Mouse (Mus musculus): ENCODE data around the gene Plcb3. TPM values are rescaled to one million over a fixed set of nuclear protein-coding genes. Genes with fewer than 3 reads are reported as not detected.

Gene Plcb3
- polyA plus RNA-seq, 1 experiment from 2014 or later = 47.4 TPM

- peak within 1 kb of the TSS; percentile 91 for H3K27ac ChIP-seq
- peak within 1 kb of the TSS; percentile 88 for H3K9ac ChIP-seq
- H3K4me2 ChIP-seq (replicated peaks) = peak within 1 kb of the TSS; percentile 86
- H3K4me3 ChIP-seq = peak within 1 kb of the TSS; percentile 91
- under 1% methylated on average over 75 of the region's 85 CpGs for WGBS
- H3K9me3 ChIP-seq = no peaks in the 10 kb centered on the region
- H3K4me1 ChIP-seq = peaks cover 21% of the 10 kb centered on the region
- peaks cover 29% of the 10 kb centered on the region for H3K36me3 ChIP-seq
- H3K27me3 ChIP-seq = no peaks in the 10 kb centered on the region
- peak; percentile 36 for ATAC-seq (ENCODE audit: insufficient number of reproducible peaks, insufficient read depth, low FRiP score, low TSS enrichment)
Observed at GRCm38 (mm10) chr19:6987061-6987903, 11.0 kb upstream of the Plcb3 start, which contains the start of gene Vegfb. Vegfb (minus strand) TSS chr19:6987651.

GRCm38 (mm10) chr19:6985951-6986708, 9.9 kb upstream of the Plcb3 start:
- Histone ChIP-seq H3K9ac (peak overlapping the region; percentile 88; the same call in 1 of the 2 replicates), H3K36me3 (peaks cover 29% of the 10 kb centered on the region), H3K4me3 (peak overlapping the region; percentile 91), H3K27ac (no peak overlapping the region), H3K9me3 (no peaks in the 10 kb centered on the region), H3K27me3 (no peaks in the 10 kb centered on the region), H3K4me2 (replicated peaks) (peak overlapping the region; percentile 86), H3K4me1 (peaks cover 19% of the 10 kb centered on the region)
- 80% methylated on average over 10 of the region's 10 CpGs for WGBS
- ATAC-seq (ENCODE audit: insufficient number of reproducible peaks, insufficient read depth, low FRiP score, low TSS enrichment) = no peak

GRCm38 (mm10) chr19:6985300-6985699, 9.0 kb upstream of the Plcb3 start:
- 80% methylated on average over 19 of the region's 19 CpGs for WGBS
- no peak for ATAC-seq (ENCODE audit: insufficient number of reproducible peaks, insufficient read depth, low FRiP score, low TSS enrichment)
- peaks cover 29% of the 10 kb centered on the region for H3K36me3 ChIP-seq
- H3K4me3 ChIP-seq = no peak overlapping the region
- H3K9ac ChIP-seq = 0 out of 2 replicates have a peak overlapping the region, but pooled peaks have one; percentile 2
- H3K27ac ChIP-seq = no peak overlapping the region
- peaks cover 22% of the 10 kb centered on the region for H3K4me1 ChIP-seq
- no peaks in the 10 kb centered on the region for H3K9me3 ChIP-seq
- no peak overlapping the region for H3K4me2 ChIP-seq (replicated peaks)
- H3K27me3 ChIP-seq = no peaks in the 10 kb centered on the region

GRCm38 (mm10) chr19:6983621-6984020, 7.4 kb upstream of the Plcb3 start:
- ATAC-seq (ENCODE audit: insufficient number of reproducible peaks, insufficient read depth, low FRiP score, low TSS enrichment) = no peak
- Histone ChIP-seq H3K4me3 (no peak overlapping the region), H3K9me3 (no peaks in the 10 kb centered on the region), H3K36me3 (peaks cover 30% of the 10 kb centered on the region), H3K4me2 (replicated peaks) (no peak overlapping the region), H3K9ac (no peak overlapping the region), H3K4me1 (peaks cover 30% of the 10 kb centered on the region), H3K27ac (no peak overlapping the region), H3K27me3 (no peaks in the 10 kb centered on the region)
- 90% methylated on average over 5 of the region's 5 CpGs for WGBS

- no peaks in the 10 kb centered on the region for H3K9me3 ChIP-seq
- peak overlapping the region; percentile 75; the same call in 1 of the 2 replicates for H3K9ac ChIP-seq
- peak overlapping the region; percentile 64; the same call in 1 of the 2 replicates for H3K4me2 ChIP-seq (replicated peaks)
- H3K4me3 ChIP-seq = no peak overlapping the region; the same call in 1 of the 2 replicates
- H3K27ac ChIP-seq = no peak overlapping the region
- 91% methylated on average over 4 of the region's 4 CpGs for WGBS
- H3K4me1 ChIP-seq = peaks cover 40% of the 10 kb centered on the region
- H3K36me3 ChIP-seq = peaks cover 49% of the 10 kb centered on the region
- no peak for ATAC-seq (ENCODE audit: insufficient number of reproducible peaks, insufficient read depth, low FRiP score, low TSS enrichment)
- no peaks in the 10 kb centered on the region for H3K27me3 ChIP-seq
Observed at GRCm38 (mm10) chr19:6981465-6981864, 5.2 kb upstream of the Plcb3 start.

- Histone ChIP-seq H3K4me2 (replicated peaks) (peak within 1 kb of the TSS; percentile 64), H3K4me1 (peaks cover 39% of the 10 kb centered on the region), H3K27me3 (no peaks in the 10 kb centered on the region), H3K4me3 (peak within 1 kb of the TSS; percentile 63), H3K36me3 (peaks cover 48% of the 10 kb centered on the region), H3K9ac (peak within 1 kb of the TSS; percentile 75), H3K9me3 (no peaks in the 10 kb centered on the region), H3K27ac (peak within 1 kb of the TSS; percentile 88)
- WGBS = 2% methylated on average over 38 of the region's 38 CpGs
- peak; percentile 86 for ATAC-seq (ENCODE audit: insufficient number of reproducible peaks, insufficient read depth, low FRiP score, low TSS enrichment)
Observed at GRCm38 (mm10) chr19:6980381-6981093, 4.3 kb upstream of the Plcb3 start, which contains the start of gene Fkbp2. Fkbp2 (minus strand) TSS chr19:6980501.

- Histone ChIP-seq H3K4me3 (peak overlapping the region; percentile 63), H3K4me2 (replicated peaks) (peak overlapping the region; percentile 64), H3K36me3 (peaks cover 40% of the 10 kb centered on the region), H3K27ac (peak overlapping the region; percentile 88), H3K9ac (peak overlapping the region; percentile 75), H3K9me3 (no peaks in the 10 kb centered on the region), H3K4me1 (peaks cover 39% of the 10 kb centered on the region), H3K27me3 (no peaks in the 10 kb centered on the region)
- peak; percentile 89 for ATAC-seq (ENCODE audit: insufficient number of reproducible peaks, insufficient read depth, low FRiP score, low TSS enrichment)
- WGBS = under 1% methylated on average over 59 of the region's 59 CpGs
Observed at GRCm38 (mm10) chr19:6979486-6980380, 3.5 kb upstream of the Plcb3 start.

GRCm38 (mm10) chr19:6979001-6979479, 2.8 kb upstream of the Plcb3 start:
- H3K9ac ChIP-seq = peak overlapping the region; percentile 61
- peaks cover 39% of the 10 kb centered on the region for H3K4me1 ChIP-seq
- peak overlapping the region; percentile 63 for H3K4me3 ChIP-seq
- peak overlapping the region; percentile 88 for H3K27ac ChIP-seq
- ATAC-seq (ENCODE audit: insufficient number of reproducible peaks, insufficient read depth, low FRiP score, low TSS enrichment) = no peak
- H3K9me3 ChIP-seq = no peaks in the 10 kb centered on the region
- 7% methylated on average over 11 of the region's 11 CpGs for WGBS
- H3K4me2 ChIP-seq (replicated peaks) = peak overlapping the region; percentile 64
- H3K36me3 ChIP-seq = peaks cover 36% of the 10 kb centered on the region
- no peaks in the 10 kb centered on the region for H3K27me3 ChIP-seq

- peak overlapping the region; percentile 88 for H3K27ac ChIP-seq
- no peak for ATAC-seq (ENCODE audit: insufficient number of reproducible peaks, insufficient read depth, low FRiP score, low TSS enrichment)
Observed at GRCm38 (mm10) chr19:6978639-6978974, 2.3 kb upstream of the Plcb3 start.

More at GRCm38 (mm10) chr19:6978639-6978974, 2.3 kb upstream of the Plcb3 start:
- Histone ChIP-seq H3K9ac (peak overlapping the region; percentile 61; the same call in 1 of the 2 replicates), H3K36me3 (peaks cover 31% of the 10 kb centered on the region), H3K4me1 (peaks cover 39% of the 10 kb centered on the region), H3K9me3 (no peaks in the 10 kb centered on the region), H3K27me3 (no peaks in the 10 kb centered on the region), H3K4me2 (replicated peaks) (peak overlapping the region; percentile 64), H3K4me3 (peak overlapping the region; percentile 63)
- WGBS = 44% methylated on average over 3 of the region's 3 CpGs
